Mouse (Mus musculus): ENCODE measurements around the gene Mylpf.

DNA sequence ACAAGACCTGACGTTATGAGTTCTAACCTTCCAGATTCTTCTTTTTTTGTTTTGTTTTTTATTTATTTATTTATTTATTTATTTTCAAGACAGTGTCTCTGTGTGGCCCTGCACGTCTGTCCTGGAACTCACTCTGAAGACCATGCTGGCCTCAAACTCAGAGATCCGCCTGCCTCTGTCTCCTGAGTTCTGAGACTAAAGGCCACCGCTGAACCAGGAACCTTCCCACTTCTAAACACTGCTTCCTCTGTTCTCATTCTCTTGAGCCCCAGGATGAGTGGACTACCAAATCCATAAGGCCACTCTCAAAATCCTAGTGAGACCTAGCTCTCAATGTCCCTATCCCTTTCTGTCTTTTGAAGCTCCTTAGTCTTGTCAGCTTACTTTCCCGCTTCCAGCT is 1.2 kb downstream of the Mylpf start:
- TF ChIP-seq CTCF (IDR thresholded peaks at IDR 0.05; ENCODE audit: borderline replicate concordance, control insufficient read depth, extremely low read depth, insufficient read depth, low read length, poor library complexity) (no peak), POLR2A (IDR thresholded peaks at IDR 0.05; ENCODE audit: control insufficient read depth, extremely low read depth, insufficient read depth, low read length, poor library complexity) (no peak)

All from thymus, adult 2 months (tissue).